Mouse (Mus musculus) forebrain, embryonic 11.5 days (tissue): ENCODE results near the gene Pstpip1. TPM values are rescaled to one million over a fixed set of nuclear protein-coding genes. Genes with fewer than 3 reads are reported as not detected.

Experiments used
- ATAC-seq: fragments of 200-750 bp; cut with Nextera tagmentation; replicated peaks from 2 replicates; pipeline ENCODE4 v1.8.0; 2017; ENCODE audit warnings: moderate TSS enrichment; ENCODE audit not compliant: low FRiP score
- DNase-seq: peaks from one replicate; pipeline ENCODE4 v3.0.0-alpha.2; 2017; ENCODE audit warnings: low spot score
- H3K27ac ChIP-seq: fragments of 300-500 bp; sonication (generic); 2 replicates; pipeline ENCODE4 v1.5.1; 2014; ENCODE audit warnings: low read depth, low read length
- H3K27me3 ChIP-seq: fragments of 300-500 bp; sonication (generic); 2 replicates; pipeline ENCODE4 v1.6.1; 2014; ENCODE audit warnings: mild to moderate bottlenecking, low read length, mixed read lengths; ENCODE audit not compliant: control insufficient read depth, insufficient read depth
- H3K36me3 ChIP-seq: fragments of 300-500 bp; sonication (generic); 2 replicates; pipeline ENCODE4 v1.6.1; 2014; ENCODE audit warnings: mild to moderate bottlenecking, low read length, moderate library complexity, mixed read lengths; ENCODE audit not compliant: control insufficient read depth, insufficient read depth
- H3K4me1 ChIP-seq: fragments of 300-500 bp; sonication (generic); replicated peaks from 2 replicates; pipeline ENCODE4 v1.6.1; 2014; ENCODE audit warnings: low read length, mixed read lengths; ENCODE audit not compliant: control insufficient read depth, insufficient read depth
- H3K4me2 ChIP-seq: fragments of 300-500 bp; sonication (generic); 2 replicates; pipeline ENCODE4 v1.6.1; 2014; ENCODE audit warnings: low read depth, mild to moderate bottlenecking, low read length, moderate library complexity, mixed read lengths; ENCODE audit not compliant: severe bottlenecking
- H3K4me3 ChIP-seq: fragments of 300-500 bp; sonication (generic); 2 replicates; pipeline ENCODE4 v1.5.1; 2014; ENCODE audit warnings: low read depth, low read length
- H3K9ac ChIP-seq: fragments of 300-500 bp; sonication (generic); 2 replicates; pipeline ENCODE4 v1.6.1; 2014; ENCODE audit warnings: low read length
- H3K9me3 ChIP-seq: fragments of 300-500 bp; sonication (generic); 2 replicates; pipeline ENCODE4 v1.6.1; 2016; ENCODE audit warnings: low read length, mixed read lengths; ENCODE audit not compliant: control insufficient read depth
- WGBS: fragments of 180-500 bp; shearing (Covaris S2); extraction: QIAGEN DNeasy Blood & Tissue Kit; methylation state at CpG from one replicate; pipeline ENCODE4 v1.1.7; 2014; 5-methylcytosine and 5-hydroxymethylcytosine counted together
- polyA plus RNA-seq: library from polyadenylated mRNA; unstranded; fragments of >200 nt; fragmentation: Nextera tagmentation; extraction: Ambion mirVana; gene quantifications from 2 replicates; pipeline ENCODE4 v1.2.1, GENCODE M21; 2014

Pstpip1 gene
- polyA plus RNA-seq, 1 experiment from 2014 or later: 0.40 TPM

DNA sequence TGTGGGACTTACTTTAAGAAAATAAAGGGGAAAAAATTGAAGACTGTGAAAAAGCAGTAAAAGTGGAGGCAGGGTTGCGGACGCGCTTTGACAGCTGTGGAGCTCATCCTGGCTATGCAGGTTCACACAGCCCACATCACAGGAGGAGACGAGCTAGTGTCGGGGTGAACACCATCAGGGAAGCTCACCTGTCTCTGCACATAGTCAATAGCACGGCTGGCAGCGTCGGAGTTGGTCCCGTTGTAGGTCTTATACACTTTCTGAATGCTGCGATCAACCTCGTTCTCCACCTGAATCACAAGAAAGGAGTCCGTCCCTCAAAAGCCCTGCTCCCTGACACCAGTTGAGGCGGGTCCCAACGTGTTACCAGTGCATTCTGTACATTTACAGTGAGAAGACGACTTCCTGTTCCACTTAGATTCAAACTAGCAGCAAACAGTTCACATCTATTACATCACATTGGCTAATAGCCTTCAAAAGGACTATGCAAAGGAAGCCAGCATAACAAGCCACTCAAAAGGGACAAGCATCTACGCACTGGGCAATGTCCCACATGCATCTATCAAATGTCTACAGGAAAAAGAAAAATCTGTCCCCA, 56.7 kb downstream of the Pstpip1 start:
- peaks cover 9% of the 10 kb centered on the region; the same call in 1 of the 2 replicates for H3K36me3 ChIP-seq
- no peaks in the 10 kb centered on the region for H3K27me3 ChIP-seq
- DNase-seq (no peak), ATAC-seq (no peak)
- H3K4me3 ChIP-seq: no peak overlapping the region
- WGBS: 93% methylated on average over 16 of the region's 16 CpGs
- H3K4me2 ChIP-seq: no peak overlapping the region
- H3K27ac ChIP-seq: no peak overlapping the region
- H3K9me3 ChIP-seq: no peaks in the 10 kb centered on the region
- H3K9ac ChIP-seq: no peak overlapping the region
- H3K4me1 ChIP-seq: no peaks in the 10 kb centered on the region

DNA sequence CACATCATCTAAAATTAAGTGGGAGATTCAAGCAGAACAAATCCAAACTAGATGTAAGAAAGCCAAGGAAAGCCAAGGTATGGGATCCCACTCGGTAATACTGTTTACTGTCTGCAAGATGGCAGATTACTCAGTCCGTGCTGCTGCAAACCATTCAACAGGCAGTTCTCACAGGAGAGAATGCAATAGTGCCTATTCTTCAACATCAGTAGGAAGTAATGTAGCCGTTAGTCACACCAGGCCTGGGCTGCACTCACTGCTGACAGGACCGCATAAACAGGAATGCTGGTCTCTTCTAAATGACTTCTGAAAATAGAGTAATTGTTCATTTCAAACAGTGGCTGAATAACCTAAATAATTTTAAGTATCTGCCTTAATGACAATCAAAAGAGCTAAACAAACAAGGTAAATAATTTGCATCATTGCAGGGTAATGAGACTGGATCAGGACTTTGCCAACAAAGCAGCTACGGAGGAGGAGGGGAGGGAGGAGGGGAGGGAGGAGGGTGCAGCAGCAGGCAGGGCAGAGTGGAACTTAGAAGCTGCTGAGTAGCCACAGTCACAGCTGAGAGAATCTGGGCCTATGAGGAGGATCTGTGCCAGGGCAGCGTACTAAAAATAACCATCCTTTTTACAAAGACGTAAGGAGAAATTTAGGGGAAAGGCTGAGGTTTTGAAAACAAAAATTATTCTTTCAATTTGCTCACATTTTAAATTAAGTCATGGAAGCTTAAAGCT, 62.2 kb downstream of the Pstpip1 start:
- ATAC-seq (no peak), DNase-seq (no peak)
- Histone ChIP-seq H3K4me2 (no peak overlapping the region), H3K9ac (no peak overlapping the region), H3K27me3 (no peaks in the 10 kb centered on the region), H3K4me3 (no peak overlapping the region), H3K27ac (no peak overlapping the region), H3K36me3 (no peaks in the 10 kb centered on the region; the same call in 1 of the 2 replicates), H3K4me1 (no peaks in the 10 kb centered on the region; the same call in 1 of the 2 replicates), H3K9me3 (no peaks in the 10 kb centered on the region)
- WGBS: 67% methylated on average over 7 of the region's 7 CpGs

DNA sequence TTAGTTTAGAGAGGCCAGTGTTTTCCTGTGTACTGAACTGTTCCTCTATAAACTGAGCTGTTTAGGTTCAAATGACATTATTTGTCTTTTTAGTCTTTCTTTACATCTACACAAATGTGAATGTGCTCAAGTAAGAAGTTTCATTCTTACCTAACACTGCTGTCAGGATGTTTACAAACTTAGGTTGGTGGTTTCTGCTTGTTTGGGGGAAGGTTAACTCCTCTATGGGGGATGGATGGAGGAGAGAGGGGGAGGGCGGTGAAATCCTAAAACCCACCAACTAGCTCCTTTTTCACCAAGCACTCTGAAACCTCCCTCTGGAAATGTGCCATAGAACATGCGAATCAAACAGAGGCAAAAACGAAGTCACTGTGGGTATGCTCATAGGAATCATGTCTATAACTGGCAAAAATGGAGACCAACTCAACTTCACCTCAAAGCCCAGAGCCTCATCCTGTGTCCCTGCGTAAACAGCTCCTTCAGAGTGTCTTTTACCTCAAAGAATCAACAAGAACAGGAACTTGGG, 62.8 kb downstream of the Pstpip1 start:
- no peak overlapping the region for H3K27ac ChIP-seq
- ATAC-seq (no peak), DNase-seq (no peak)
- no peak overlapping the region for H3K4me2 ChIP-seq
- H3K27me3 ChIP-seq: no peaks in the 10 kb centered on the region
- no peak overlapping the region for H3K9ac ChIP-seq
- H3K36me3 ChIP-seq: no peaks in the 10 kb centered on the region
- WGBS: 80% methylated on average over 4 of the region's 4 CpGs
- H3K9me3 ChIP-seq: no peaks in the 10 kb centered on the region
- no peak overlapping the region for H3K4me3 ChIP-seq
- H3K4me1 ChIP-seq: no peaks in the 10 kb centered on the region; the same call in 1 of the 2 replicates

DNA sequence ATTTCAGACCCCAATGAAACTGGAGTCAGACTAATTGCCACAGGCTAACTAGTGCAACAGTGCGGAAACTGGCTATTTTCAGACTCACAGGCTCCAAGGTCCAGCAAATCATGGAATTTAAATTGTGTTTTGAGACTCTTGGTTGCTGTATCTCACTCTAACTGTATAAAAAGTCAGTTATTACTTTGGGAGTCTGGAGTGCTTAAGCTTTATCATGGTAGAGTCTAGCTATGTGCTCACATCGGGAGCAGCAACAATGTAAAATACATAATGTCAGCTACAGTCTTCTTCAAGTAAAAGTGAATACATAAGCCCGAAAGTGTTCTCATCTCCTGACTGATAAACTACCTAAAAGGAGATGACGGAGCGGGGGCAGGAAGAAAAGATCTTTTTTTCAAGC, 64.8 kb downstream of the Pstpip1 start:
- Histone ChIP-seq H3K27ac (no peak overlapping the region), H3K9ac (no peak overlapping the region), H3K4me2 (no peak overlapping the region), H3K27me3 (no peaks in the 10 kb centered on the region), H3K4me3 (no peak overlapping the region), H3K9me3 (no peaks in the 10 kb centered on the region), H3K36me3 (no peaks in the 10 kb centered on the region), H3K4me1 (peaks cover 3% of the 10 kb centered on the region)
- ATAC-seq (no peak), DNase-seq (no peak)
- WGBS: 93% methylated on average over 5 of the region's 5 CpGs

DNA sequence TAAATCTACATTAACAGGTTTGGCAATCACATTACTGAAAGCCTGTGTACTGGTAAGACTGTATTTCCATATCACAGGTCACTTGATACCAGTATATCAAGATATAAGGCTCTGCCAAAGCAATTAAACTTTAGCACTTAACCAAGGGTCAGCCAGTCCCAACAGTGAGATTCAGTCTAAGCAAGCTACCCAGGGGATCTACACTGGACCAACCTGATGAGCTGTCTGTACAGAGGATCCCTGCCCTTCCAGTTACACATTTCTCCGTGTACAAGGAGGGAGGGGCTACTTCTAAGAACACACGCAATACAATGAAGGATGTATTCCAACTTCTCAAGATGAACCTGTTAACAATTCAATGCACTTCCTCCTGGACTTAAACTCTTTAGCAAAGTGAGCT, 68.3 kb downstream of the Pstpip1 start:
- WGBS: 75% methylated on average over 2 of the region's 2 CpGs
- Histone ChIP-seq H3K4me3 (no peak overlapping the region), H3K27me3 (no peaks in the 10 kb centered on the region), H3K4me1 (peaks cover 3% of the 10 kb centered on the region), H3K9ac (no peak overlapping the region), H3K27ac (no peak overlapping the region), H3K9me3 (no peaks in the 10 kb centered on the region), H3K36me3 (no peaks in the 10 kb centered on the region), H3K4me2 (no peak overlapping the region)
- no peak for DNase-seq
- no peak for ATAC-seq

DNA sequence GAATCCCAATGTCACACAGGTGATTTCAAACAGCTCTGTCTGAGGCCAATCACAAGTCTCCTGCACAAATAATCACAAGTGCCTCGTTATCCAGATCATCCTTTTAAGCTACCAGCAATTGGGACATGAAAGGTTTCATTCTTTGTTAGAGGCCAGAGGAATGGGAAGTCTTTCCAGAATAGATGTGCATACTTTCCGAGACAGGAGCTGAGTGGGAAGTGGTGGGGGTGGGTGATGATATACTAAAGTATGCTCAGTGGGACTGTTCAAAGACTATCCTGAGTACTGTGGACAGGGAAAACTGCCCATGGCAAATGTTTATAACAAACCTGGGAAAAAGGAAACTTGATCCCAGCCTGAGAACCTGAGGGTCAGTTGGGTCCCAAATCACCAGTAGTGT, 69.7 kb downstream of the Pstpip1 start:
- H3K27ac ChIP-seq: no peak overlapping the region
- no peak for DNase-seq

DNA sequence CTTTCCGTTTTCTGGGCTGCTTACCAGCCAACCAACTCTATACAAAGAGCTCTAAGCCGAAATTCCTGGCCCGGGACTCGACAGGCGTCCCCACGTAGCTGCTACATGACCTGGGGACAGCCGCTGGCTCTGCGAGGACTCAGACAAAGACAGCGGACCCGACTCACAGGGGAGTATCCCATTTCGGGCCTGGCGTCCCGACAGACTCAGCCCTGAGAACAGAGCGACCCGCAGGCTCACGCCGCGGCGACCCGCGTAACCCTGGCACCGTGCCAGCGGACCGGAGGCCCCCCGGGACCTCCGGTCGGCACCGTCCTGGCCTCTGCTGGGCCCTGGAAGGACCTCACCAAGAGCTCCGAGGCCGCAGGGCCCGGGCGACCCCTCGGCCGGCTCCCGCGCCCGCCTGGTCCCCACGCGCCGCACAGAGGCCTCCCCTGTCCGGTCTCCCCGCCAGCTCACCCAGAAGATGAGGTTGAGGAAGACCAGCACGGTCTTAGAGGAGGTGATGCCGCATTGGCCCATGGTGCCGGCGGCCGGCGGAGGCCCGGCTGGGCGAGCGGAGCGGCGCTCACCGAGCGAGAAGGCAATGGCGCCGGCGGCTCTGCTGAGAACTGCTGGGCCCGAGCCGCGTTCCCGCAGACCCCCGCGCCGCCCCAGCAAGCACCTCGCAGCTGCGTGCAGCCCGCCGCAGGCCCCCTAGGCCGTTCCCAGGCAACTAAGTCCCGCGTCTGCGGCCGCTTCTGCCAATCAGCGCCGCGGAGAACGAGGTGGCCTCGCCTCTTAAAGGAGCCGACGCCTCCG, 70.8 kb downstream of the Pstpip1 start:
- H3K27ac ChIP-seq: peak overlapping the region; percentile 85
- no peaks in the 10 kb centered on the region for H3K9me3 ChIP-seq
- peak overlapping the region; percentile 75 for H3K4me2 ChIP-seq
- ATAC-seq (peak; percentile 97), DNase-seq (peak; percentile 95)
- H3K36me3 ChIP-seq: no peaks in the 10 kb centered on the region
- under 1% methylated on average over 82 of the region's 82 CpGs for WGBS
- peak overlapping the region; percentile 98 for H3K9ac ChIP-seq
- H3K4me1 ChIP-seq: peaks cover 3% of the 10 kb centered on the region
- peak overlapping the region; percentile 97 for H3K4me3 ChIP-seq
- no peaks in the 10 kb centered on the region for H3K27me3 ChIP-seq

More for the DNA sequence above, 69.7 kb downstream of the Pstpip1 start:
- peaks cover 3% of the 10 kb centered on the region for H3K4me1 ChIP-seq
- peak overlapping the region; percentile 98 for H3K9ac ChIP-seq
- ATAC-seq: no peak
- WGBS: 7% methylated on average over 2 of the region's 2 CpGs
- H3K27me3 ChIP-seq: no peaks in the 10 kb centered on the region
- H3K4me2 ChIP-seq: peak overlapping the region; percentile 75
- H3K36me3 ChIP-seq: no peaks in the 10 kb centered on the region
- peak overlapping the region; percentile 97 for H3K4me3 ChIP-seq
- H3K9me3 ChIP-seq: no peaks in the 10 kb centered on the region

DNA sequence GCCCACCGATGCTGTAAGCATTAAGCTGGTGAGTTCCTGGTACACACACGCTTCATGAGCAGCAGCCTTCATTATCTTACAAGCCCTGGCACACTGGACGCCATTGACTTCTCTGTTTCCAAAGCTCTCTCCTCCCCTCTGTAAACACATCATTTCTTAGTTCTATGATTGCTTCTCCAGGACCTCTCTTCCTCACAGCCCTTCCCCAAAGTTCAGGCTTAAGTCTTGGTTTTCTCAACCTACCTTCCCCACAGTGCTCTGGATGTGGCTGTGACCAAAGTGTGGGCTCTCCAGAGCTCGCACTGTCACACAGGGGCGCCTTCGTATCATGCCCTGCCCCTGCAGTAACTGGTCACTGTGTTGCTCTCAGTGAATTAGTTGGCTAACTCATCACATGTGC, 75.6 kb downstream of the Pstpip1 start, which contains the start of gene Tspan3:
TSS of gene Tspan3 (minus strand) at position 101 of the 400 bp plus-strand sequence.
- no peak for DNase-seq
- 94% methylated on average over 6 of the region's 6 CpGs for WGBS
- Histone ChIP-seq H3K4me3 (no peak within 1 kb of the TSS), H3K9ac (no peak within 1 kb of the TSS), H3K4me2 (no peak within 1 kb of the TSS), H3K36me3 (no peaks in the 10 kb centered on the region), H3K9me3 (no peaks in the 10 kb centered on the region), H3K27me3 (no peaks in the 10 kb centered on the region), H3K4me1 (peaks cover 8% of the 10 kb centered on the region), H3K27ac (no peak within 1 kb of the TSS)
- no peak for ATAC-seq
